In genomic region chr5:111465811-111466299, GRCm38 (mm10) we compare ENCODE assay signal across 8 mouse cellular contexts. TPM values are rescaled to one million over a fixed set of nuclear protein-coding genes. Genes with fewer than 3 reads are reported as not detected.
A peak's percentile ranks its signal among the peaks of the same experiment; 100 is the strongest.
DNase-seq lines count a peak whose midpoint lies in the region; ATAC-seq and TF ChIP-seq lines count a peak whose summit lies in the region.

No protein-coding gene starts in this region.

- H3K36me3 ChIP-seq in liver, embryonic 11.5 days (ENCODE audit: control insufficient read depth, insufficient read depth, low read length), result no peaks in the 10 kb centered on the region
- H3K36me3 ChIP-seq in hindbrain, postnatal 0 days (ENCODE audit: insufficient read depth, low read length), result no peaks in the 10 kb centered on the region
- no peaks in the 10 kb centered on the region for H3K36me3 ChIP-seq in liver, embryonic 13.5 days
- H3K36me3 ChIP-seq in neural tube, embryonic 12.5 days, result no peaks in the 10 kb centered on the region

- peak; percentile 40 for DNase-seq in liver
- no peak for DNase-seq in liver, embryonic 11.5 days (ENCODE audit: low spot score)
- peak; percentile 57 for DNase-seq in gastrocnemius, postnatal 14 days
- DNase-seq in hindbrain, postnatal 0 days (ENCODE audit: low spot score), result peak; percentile 47
- DNase-seq in liver, embryonic 13.5 days, result no peak
- DNase-seq in spleen, postnatal 36 days (ENCODE audit: low spot score in 2 of 2), result no peak

- H3K9ac ChIP-seq in liver, embryonic 11.5 days (ENCODE audit: low read depth, low read length), result no peak overlapping the region
- H3K9ac ChIP-seq in hindbrain, postnatal 0 days (replicated peaks; ENCODE audit: low read length), result no peak overlapping the region
- H3K9ac ChIP-seq in liver, embryonic 13.5 days, result no peak overlapping the region
- H3K9ac ChIP-seq in neural tube, embryonic 12.5 days, result no peak overlapping the region

- no peak; the same call in 1 of the 2 replicates for ATAC-seq in liver, embryonic 11.5 days (replicated peaks; ENCODE audit: low FRiP score)
- peak; percentile 64 for ATAC-seq in hindbrain, postnatal 0 days
- peak; percentile 45; the same call in 1 of the 2 replicates for ATAC-seq in liver, embryonic 13.5 days (ENCODE audit: low read depth)
- ATAC-seq in neural tube, embryonic 12.5 days (ENCODE audit: low FRiP score, low read depth), result peak; percentile 56; the same call in 1 of the 2 replicates
- no peak for ATAC-seq in granulocyte monocyte progenitor cell, adult 5-6 weeks (replicated peaks; ENCODE audit: poor library complexity, severe bottlenecking)

- H3K4me3 ChIP-seq in liver, embryonic 11.5 days (ENCODE audit: low read depth, low read length), result no peak overlapping the region
- no peak overlapping the region for H3K4me3 ChIP-seq in hindbrain, postnatal 0 days (ENCODE audit: low read length)
- H3K4me3 ChIP-seq in liver, embryonic 13.5 days (replicated peaks), result no peak overlapping the region
- H3K4me3 ChIP-seq in neural tube, embryonic 12.5 days, result no peak overlapping the region

- 52% methylated on average over 11 of the region's 11 CpGs for WGBS in liver, embryonic 11.5 days
- 49% methylated on average over 11 of the region's 11 CpGs for WGBS in hindbrain, postnatal 0 days
- WGBS in liver, embryonic 13.5 days (ENCODE audit: insufficient replicate concordance), result 44% methylated on average over 11 of the region's 11 CpGs
- 47% methylated on average over 11 of the region's 11 CpGs for WGBS in neural tube, embryonic 12.5 days

- peaks cover 3% of the 10 kb centered on the region for H3K4me1 ChIP-seq in liver, embryonic 11.5 days (replicated peaks; ENCODE audit: control insufficient read depth, insufficient read depth, low read length)
- no peaks in the 10 kb centered on the region for H3K4me1 ChIP-seq in hindbrain, postnatal 0 days (ENCODE audit: insufficient read depth, low read length)
- H3K4me1 ChIP-seq in liver, embryonic 13.5 days (replicated peaks), result peaks cover 17% of the 10 kb centered on the region
- H3K4me1 ChIP-seq in neural tube, embryonic 12.5 days, result no peaks in the 10 kb centered on the region

- TF ChIP-seq CTCF in hindbrain, postnatal 0 days (IDR thresholded peaks at IDR 0.05; ENCODE audit: low read depth), result peak; percentile 11; the same call in 1 of the 2 replicates

- no peaks in the 10 kb centered on the region for H3K27me3 ChIP-seq in liver, embryonic 11.5 days (replicated peaks; ENCODE audit: control insufficient read depth, insufficient read depth, low read length)
- no peaks in the 10 kb centered on the region for H3K27me3 ChIP-seq in hindbrain, postnatal 0 days (ENCODE audit: insufficient read depth, low read length)
- H3K27me3 ChIP-seq in liver, embryonic 13.5 days, result no peaks in the 10 kb centered on the region
- no peaks in the 10 kb centered on the region for H3K27me3 ChIP-seq in neural tube, embryonic 12.5 days (replicated peaks)

- peaks cover 3% of the 10 kb centered on the region; the same call in 1 of the 2 replicates for H3K9me3 ChIP-seq in liver, embryonic 11.5 days (ENCODE audit: control insufficient read depth, low read length)
- H3K9me3 ChIP-seq in hindbrain, postnatal 0 days (ENCODE audit: low read length), result no peaks in the 10 kb centered on the region
- H3K9me3 ChIP-seq in liver, embryonic 13.5 days (replicated peaks), result no peaks in the 10 kb centered on the region
- H3K9me3 ChIP-seq in neural tube, embryonic 12.5 days, result 0 out of 2 replicates have a peak, but pooled peaks cover 9% of the 10 kb centered on the region

- no peak overlapping the region for H3K4me2 ChIP-seq in liver, embryonic 11.5 days
- no peak overlapping the region for H3K4me2 ChIP-seq in hindbrain, postnatal 0 days (ENCODE audit: low read depth, low read length)
- H3K4me2 ChIP-seq in liver, embryonic 13.5 days, result no peak overlapping the region
- H3K4me2 ChIP-seq in neural tube, embryonic 12.5 days (replicated peaks), result no peak overlapping the region

- intact Hi-C loops in gastrocnemius, postnatal 14 days (cut with DNase I; ENCODE audit: low total_unique reads), result no loop called here

- H3K27ac ChIP-seq in liver, embryonic 11.5 days (ENCODE audit: low read depth, low read length), result no peak overlapping the region
- H3K27ac ChIP-seq in hindbrain, postnatal 0 days, result no peak overlapping the region
- peak overlapping the region; percentile 32; the same call in 1 of the 2 replicates for H3K27ac ChIP-seq in liver, embryonic 13.5 days
- no peak overlapping the region for H3K27ac ChIP-seq in neural tube, embryonic 12.5 days

RNA-seq across cellular contexts. Expression of gene Mn1, which starts 48.7 kb away (rescaled TPM):
- 5.2 and 5.3 TPM in 2 replicates for polyA plus RNA-seq in liver, embryonic 11.5 days (2014; fragmentation: Nextera tagmentation; extraction: Ambion mirVana)
- total RNA-seq in gastrocnemius, postnatal 14 days (2021), result 10 to 100 TPM; 33.8 to 58.1 TPM
- total RNA-seq in hindbrain, postnatal 0 days (2014; rRNA removed), result 71.5 and 87.2 TPM in 2 replicates
- polyA plus RNA-seq in hindbrain, postnatal 0 days (2015; fragmentation: Nextera tagmentation; extraction: Ambion mirVana), result 27.0 and 32.9 TPM in 2 replicates
- polyA plus RNA-seq in liver, embryonic 13.5 days (2015; fragmentation: Nextera tagmentation; extraction: Ambion mirVana), result 1.5 and 1.6 TPM in 2 replicates
- polyA plus RNA-seq in neural tube, embryonic 12.5 days (2016; fragmentation: Nextera tagmentation; extraction: Ambion mirVana), result 25.8 and 29.9 TPM in 2 replicates
- total RNA-seq in granulocyte monocyte progenitor cell, adult 5-6 weeks (2014; fragmentation: Nextera tagmentation), result 0.64 TPM in 1 of 2 replicates, not detected in the other
- total RNA-seq in granulocyte monocyte progenitor cell, adult 5-6 weeks (2017), result not detected in 2 replicates

Comparison
In these comparisons a context has a peak if more than half of its experiments do, and no peak if none do; other contexts are left out.
1. DNase-seq: peak in liver (single experiment), gastrocnemius, postnatal 14 days (single experiment) and hindbrain, postnatal 0 days (single experiment); none in liver, embryonic 11.5 days (single experiment), liver, embryonic 13.5 days (single experiment) and spleen, postnatal 36 days (0 of 2).
2. ATAC-seq: peak in hindbrain, postnatal 0 days (single experiment), liver, embryonic 13.5 days (single experiment) and neural tube, embryonic 12.5 days (single experiment); none in liver, embryonic 11.5 days (single experiment) and granulocyte monocyte progenitor cell, adult 5-6 weeks (single experiment).